Mouse (Mus musculus) cerebellum, adult 11 months (tissue): Measurements from ENCODE around the gene Banp.

Experiments
- DNase-seq: peaks from one replicate; pipeline ENCODE4 v3.0.0; 2022

The Banp gene

DNA sequence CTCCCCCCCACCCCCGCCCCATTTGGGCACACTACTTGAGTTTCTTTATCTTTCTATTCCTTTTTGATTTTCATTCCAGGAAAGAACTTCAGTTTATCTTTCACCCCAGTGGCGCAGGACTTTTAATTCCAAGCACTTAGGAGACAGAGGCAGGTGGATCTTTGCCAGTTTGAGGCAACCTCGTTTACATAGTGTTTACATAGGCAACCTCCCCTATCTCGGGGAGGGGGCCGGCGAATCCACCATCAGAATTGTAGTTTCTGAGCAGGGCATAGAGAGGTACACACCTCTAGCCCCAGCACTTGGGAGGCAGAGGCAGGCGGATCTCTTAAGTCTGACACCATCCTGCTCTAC lies 2.1 kb downstream of the Banp start:
- peak; percentile 44 for DNase-seq

DNA sequence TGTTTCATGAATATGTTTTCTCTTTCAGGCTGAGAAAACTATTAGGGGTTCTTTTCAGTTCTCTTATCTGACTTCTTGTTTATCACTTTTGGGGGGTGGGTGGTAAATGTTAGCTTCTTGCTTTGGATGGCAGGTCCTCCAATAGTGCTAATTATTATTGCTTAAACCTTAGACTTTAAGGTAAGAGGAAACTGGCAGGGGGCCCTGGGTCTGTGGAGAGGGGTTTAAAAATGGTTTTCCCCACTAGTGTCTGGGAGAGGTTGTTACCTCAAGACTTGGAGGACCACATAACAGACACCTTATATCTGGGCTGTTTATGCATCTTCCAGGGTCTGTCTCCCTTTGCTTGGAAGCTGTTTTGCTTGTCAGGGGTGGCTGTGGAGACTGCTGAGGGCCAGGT lies 2.6 kb downstream of the Banp start:
- DNase-seq, result no peak

DNA sequence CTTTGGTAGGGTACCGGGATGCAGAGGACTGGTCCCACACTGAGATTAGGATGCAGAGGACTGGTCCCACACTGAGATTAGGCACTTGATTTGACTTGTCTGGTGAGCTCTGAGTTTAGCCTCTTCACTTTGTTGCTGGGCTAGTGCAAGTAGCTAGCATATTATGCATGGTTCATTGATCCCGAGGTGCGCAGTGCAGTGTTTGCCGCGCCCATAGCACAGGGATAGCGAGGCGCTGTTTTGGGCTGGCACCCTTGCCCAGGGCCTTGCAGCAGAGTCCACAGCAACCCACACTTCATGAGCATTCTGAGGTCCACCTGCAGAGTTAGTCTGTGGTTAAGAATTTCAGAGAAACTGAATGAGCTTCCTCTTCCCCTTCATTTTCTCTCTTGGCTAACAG lies 3.2 kb downstream of the Banp start:
- DNase-seq, result peak; percentile 31

DNA sequence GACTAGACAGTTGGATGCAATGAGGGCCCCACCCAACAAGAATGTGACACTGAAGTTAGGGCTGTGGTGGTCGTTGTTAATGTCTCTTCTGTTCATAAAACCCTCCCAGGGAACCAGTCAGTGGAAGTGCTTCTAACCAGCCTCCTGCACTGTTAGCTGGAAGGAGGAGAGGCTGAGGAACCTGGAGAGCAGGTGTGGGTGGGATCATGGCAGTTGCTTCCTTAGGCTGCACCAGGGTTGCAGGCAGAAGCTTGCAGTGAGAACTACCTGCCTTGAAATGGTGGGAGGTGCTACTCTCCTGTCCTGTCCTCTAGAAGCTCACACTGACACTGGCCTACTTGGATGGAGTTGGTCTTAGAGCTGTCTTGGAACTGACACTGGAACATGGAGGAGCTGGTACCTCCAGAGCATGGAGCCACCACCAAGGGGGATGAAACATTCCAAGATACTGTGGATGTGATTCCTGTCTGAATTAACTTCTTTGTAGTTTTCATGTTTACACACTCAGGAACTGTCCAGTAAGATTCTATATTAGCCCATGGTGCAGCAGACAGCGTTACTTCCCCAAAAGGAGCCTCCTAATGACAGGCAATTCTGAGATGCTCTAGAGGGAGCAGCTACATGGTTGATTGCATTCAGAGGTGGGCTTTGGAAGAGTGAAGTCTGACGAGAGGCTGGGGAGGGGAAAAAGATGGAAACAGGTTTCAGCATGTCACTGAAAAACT lies 4.4 kb downstream of the Banp start:
- no peak for DNase-seq

DNA sequence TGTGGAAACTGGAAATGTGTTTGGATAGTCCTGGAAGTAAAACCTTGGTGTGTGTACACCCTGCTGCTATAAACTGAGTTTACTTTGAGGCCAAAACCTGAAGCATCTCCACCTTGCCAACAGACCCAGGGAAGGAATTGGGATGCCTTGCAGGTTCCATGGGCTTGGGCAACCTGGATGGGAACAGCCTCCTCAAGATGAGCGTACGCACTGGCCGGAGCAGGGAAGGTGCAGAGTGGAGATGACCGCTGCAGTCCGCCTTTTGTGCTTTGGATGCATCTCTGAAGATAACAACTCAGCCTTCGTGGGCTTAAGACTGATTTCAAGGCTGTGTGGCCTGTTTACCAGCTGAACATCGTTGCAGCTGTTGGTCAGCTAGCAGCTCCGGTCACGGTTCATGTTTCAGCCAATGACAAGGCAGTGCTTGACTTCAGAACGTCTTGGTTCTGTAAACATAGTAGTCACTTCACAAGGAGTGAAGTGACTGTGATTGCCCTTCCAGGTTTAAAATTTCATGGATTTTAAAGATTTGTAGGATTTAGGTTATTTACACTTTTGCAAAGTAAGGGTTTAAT lies 5.5 kb downstream of the Banp start:
- no peak for DNase-seq

DNA sequence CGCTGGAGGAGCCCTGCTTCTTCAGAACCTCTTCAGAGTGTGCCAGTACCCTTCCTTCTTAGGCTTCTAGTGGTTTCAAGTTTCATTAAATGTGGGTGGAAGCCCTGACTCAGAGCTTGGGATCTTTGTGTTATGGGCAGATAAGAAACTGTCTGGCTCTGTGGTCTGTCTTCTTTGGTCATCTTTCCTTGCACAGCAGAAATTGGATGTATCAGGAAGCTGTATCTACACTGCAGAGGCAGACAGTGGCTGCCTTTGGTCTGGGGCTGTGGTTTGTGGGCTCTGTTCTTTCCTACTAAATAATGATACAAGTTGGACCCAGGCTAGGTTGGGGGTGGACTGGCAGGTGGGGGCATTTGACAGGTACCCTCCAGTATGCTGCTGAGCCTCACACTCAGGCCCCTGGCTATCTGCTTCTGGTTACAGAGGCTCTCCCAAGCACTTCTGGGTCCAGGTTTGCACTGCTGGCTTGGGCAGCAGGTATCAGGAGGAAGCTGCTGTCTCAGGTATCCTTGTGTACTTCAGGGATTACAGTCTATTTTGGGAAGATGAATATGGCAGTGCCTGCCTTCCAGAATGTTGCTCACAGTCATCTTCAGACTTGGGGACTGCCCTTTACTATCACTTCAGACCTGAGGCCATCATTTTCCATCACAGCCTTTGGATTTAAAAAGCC lies 6.4 kb downstream of the Banp start:
- no peak for DNase-seq

DNA sequence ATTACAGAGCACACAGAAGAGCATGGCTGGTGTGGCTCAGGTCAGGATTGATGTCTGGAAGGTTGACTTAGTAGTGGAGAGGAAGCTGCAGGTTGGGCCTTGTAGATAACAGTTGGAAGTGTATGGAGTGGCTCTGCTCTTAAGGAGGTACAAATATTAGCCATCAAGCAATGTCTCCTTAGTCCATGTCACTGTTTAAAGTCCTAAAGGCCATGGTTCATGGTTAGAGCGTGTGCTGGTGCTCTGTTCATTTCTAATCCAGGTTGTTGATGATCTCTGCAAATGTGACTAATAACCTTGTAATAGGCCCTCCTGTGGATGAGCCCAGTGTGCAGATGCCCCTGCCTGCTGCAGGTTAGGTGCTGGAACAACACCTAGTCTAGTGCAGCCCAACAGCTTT lies 8.8 kb downstream of the Banp start:
- DNase-seq, result no peak

DNA sequence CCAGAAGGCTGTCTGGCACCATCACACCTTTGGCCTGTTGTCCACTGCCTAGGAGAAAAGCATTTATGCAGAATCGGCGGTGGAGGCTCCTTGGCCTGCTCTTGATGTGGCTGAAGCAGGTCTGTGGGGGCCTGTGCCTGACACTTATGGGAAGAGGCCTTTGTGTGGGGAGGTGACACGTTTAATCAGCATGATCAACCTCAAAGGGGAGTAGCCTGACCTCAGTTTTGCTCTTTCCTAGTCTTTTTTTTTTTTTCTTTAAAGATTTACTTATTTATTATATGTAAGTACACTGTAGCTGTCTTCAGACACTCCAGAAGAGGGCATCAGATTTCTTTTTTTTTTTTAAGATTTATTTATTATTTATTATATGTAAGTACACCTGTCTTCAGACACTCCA lies 13.3 kb downstream of the Banp start:
- no peak for DNase-seq

DNA sequence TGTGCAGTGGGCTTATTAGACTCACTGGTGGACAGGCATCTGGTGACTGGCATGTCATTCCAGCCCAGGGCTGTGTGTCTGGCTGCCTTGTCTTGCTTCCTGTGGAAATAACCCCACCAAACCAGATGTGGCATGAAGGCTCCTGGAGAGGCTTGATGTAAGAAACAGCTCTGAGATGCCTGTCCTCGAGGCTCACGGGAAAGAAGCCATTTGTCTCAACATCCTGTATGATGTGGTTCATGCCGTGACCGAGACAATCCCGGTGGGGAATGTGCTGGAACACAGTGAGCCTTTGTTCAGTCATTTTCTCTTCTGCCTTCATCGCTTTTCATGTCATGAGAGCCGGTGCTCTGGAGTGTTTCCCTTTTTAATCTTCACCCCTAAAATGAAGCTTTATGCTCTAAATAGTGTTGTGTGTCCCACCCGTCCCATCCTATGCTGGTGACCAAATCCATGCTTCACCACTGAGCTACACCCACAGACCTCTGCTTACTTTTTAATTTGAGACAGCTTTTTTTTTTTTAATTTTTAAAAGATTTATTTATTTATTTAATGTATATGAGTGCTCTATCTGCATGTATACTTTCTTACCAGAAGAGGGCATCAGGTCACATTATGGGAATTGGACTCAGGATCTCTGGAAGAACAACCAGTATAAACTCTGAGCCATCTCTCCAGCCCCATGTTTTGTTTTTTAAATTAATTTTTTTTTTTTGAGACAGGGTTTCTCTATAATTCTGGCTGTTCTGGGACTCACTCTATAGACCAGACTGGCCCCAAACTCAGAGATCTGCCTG lies 15.4 kb downstream of the Banp start:
- no peak for DNase-seq

DNA sequence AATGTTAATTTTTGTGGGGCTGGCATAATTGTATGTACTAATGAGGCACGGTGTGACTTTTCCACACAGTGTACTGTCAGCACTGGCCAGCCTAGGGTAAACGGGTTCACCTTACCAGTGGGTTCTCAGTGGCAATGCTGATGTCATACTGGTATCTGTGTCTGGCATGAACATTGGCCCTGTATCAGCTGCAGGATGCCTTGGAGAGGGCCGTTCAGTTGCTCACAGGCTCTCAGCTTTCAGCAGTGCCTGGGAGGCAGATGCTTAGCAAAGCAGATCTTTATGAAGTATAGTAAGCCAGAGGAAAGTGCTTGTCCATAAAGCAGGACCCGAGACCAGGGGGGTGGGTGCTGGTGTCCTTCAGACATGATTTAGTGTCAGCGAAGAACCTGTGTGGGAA lies 16.6 kb downstream of the Banp start:
- no peak for DNase-seq

DNA sequence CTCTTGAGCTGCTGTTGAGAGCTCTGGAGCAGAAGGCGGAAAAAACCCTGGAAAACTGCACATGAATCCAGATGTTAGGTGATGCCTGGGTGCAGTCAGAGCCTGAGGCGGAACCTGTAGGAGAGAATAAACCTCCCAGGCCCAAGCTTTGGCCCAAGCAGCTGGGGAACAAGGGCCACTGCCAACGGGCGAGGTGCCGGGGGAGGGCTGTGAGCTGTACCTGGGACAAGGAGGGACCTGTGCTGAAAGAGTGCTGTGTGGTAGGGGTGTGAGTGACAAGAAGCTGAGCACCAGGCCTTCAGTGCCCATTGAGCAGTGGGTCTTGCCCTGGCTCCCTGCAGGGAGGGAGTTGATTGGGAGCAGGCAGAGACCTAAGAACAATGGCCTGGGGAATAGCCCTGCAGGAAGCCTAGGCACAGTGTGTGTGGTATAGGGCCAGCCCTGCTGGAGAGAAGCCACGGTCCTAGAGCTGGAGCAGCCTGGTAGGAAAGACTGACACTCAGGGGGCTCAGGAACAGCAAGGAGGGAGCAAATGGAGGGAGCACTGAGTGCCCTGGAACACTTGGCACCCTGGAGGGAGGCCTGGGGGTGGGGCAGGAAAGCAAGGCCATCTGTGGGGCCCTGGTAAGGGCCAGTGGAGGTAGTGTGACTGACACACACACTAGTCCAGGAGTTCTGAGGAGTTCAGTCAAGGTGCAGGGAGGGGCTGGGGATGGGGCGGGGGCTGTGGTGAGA lies 17.3 kb downstream of the Banp start:
- peak; percentile 29 for DNase-seq

DNA sequence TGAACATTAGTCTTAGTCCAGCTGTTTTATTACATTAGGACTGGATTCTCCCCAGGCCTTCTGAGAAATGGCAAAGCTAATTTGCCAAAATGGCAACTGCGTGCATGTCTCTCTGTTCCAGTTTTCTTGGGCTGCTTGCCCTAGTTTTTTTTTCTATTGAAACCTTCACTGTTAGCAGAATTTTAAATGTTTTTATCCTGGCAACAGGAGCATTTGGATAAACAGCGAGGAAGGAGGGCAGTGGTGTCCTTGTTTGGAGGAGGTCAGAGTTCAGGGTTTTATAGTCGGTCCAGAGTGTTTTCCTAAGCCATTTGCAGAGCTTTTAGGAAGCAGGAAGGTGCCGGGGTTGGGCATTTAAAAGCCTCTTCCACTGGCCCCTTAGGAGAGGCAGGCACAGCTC lies 18.4 kb downstream of the Banp start:
- DNase-seq, result no peak

DNA sequence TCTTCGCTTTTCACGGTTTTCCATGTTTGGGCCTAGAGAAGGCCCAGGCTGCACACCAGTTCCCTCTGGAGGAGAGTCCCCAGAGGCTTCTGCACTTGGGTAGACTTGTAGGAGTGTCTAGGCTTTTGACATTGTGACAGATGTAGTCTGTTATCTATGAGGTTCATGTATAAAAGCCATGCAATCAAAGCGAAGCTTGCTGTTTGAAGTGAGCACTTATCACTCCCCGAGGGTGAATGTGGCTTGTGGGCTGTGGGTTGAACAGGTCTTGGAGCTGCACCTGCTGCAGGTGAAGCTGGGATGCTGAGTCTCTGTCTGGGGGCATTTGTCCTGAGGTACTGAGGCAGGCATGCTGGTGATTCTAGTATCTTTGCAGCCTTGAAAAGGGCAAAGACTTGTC lies 19.0 kb downstream of the Banp start:
- DNase-seq, result no peak

DNA sequence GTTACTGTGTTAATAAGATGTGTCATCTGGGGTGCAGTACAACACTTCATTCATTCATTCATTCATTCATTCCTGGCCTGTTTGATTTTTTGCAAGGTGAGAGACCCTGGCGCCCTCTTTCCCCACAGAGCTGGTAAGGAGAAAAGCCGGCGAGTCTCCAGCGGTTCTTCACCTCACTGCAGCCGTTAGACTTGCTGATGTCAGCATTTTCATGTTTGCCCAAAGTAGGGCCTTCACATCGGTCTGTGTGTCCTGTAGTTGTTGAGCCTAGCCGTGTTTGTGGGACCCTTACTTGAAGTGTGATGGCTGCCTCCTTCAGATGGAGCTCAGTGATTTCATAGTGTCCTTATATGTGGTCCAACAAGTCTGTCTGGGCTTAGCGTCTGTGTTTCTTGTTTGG lies 20.7 kb downstream of the Banp start:
- no peak for DNase-seq

DNA sequence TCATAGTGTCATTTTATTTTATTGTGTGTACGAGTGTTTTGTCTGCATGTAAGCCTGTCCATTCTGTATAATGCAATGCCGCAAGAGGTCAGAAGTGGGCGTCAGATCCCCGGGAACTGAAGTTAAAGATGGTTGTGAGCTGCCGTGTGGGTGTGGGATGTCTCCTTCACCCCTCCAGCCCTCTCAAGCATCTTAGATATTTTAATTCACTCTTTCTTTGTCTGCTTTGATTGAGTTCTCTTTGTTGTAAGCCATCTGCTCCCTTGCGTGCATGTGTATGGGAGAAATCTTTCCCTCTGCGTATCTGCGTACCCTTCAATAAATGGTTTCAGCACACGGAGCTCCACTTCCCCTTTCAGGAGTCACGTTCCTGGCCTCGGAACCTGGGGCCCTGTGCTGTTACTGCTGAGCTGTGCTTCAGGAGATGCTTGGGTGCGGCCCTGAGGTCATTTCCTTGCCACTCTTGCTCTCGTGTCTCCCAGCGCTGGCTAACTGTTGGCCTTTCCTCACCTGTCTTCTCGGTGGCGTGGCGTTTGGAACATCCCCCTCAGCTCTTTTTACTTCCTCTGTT lies 22.0 kb downstream of the Banp start:
- no peak for DNase-seq

DNA sequence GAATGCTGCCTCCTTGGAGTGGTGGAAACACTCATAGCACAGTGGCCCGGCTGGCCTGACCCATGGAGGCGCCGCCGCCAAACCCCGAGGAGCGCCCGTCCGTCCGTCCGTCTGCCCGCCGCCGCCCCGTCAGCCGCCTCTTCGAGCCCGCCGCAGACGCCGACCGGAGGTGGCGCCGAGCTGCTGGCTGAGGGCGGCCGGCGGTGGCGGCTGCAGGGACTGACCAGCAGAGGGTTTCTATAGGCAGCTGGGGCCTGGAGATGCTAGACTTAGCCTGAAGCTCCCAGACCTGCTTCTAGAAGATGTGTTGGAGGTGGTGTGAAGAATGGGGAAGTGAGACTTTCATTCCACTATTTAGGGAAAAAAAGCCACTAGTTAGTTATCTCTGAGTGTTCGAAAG lies 24.4 kb downstream of the Banp start:
- DNase-seq, result no peak

DNA sequence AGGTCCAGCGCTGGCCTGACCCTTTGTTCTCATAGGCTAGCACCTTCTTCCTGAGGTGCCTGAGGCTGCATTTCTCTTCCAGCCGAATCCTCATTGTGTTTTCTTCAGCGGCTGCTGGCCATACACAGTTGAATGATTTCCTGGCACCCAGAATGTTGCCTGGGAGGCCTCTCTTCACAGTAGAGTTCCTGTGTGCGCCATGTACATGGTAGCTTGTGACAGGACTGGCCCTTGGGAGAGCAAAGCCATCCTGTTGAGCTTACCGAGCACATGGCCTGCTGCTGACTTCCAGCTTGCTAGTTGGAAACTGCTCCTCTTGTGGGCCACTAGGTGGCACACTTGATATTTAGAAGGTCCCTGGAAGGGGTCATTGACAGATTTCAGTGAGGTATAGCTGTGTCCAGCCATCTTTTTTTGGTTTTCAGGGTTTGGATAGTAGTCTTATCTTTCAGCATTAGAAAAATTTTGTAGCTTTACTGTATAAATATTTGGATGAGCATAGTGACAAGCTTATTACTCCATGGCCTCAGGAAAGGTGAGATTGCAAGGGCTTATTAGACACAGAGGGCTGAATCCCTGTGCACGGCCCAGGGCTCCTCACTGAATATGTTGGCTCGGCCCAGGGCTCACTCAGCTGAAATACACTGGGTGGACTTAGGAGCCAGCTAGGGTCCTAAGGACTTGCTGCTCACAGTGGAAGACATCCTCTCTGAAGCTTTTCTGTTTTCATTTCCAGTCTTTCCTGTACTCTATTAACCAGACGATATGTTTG lies 28.5 kb downstream of the Banp start:
- DNase-seq, result peak; percentile 46

DNA sequence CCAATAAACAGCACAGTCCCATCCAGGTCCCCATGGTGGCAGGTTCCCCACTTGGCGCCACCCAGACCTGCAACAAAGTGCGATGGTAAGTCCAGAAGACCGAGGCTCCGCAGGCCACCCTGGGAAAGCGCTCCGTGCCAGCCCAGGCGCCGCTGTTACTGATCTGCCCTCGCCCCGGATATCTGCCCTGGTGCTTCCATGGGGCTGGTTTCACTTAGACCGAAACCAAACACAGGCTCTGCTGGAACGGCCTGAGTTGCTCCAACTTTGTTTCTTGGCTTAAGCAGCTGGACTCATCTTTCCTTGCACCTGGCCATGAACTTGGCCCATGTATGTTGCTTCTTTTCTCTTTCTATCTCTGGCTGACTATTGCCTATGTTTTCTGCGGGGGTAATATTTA lies 29.1 kb downstream of the Banp start:
- DNase-seq, result no peak

DNA sequence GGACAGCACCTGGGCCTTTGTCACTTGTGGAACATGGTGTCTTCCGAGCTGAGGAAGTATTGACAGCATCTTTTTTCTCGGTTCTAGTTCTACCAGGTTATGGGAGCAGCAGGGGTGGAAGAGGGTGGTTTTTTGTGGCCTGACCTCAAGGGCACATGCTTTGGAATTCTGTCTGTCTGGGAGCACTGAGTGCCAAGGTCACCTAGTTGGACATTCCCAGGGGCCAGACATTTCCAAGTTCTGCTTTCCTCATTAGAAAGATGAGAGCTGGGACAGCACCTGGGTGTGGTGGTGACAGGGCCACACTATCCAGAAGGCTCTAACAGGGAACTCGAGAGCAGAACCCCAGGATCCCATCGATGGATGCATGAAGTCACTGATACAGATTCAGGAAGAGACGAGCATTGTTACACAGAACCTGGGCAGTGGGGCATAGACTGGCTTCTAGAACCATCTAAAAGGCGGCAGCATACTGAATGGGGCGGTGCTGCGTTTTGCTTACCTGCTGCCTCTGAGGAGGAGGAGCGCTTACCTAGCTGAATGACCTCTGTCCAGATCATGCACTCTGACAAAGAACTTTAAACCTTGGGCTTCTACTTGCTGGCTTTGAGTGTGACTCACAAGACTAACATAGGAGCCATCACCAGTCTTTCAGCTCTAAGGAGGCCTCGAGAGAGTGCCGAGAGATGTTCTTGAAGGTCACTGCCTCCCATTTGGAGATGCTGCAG lies 31.4 kb downstream of the Banp start:
- DNase-seq, result no peak

DNA sequence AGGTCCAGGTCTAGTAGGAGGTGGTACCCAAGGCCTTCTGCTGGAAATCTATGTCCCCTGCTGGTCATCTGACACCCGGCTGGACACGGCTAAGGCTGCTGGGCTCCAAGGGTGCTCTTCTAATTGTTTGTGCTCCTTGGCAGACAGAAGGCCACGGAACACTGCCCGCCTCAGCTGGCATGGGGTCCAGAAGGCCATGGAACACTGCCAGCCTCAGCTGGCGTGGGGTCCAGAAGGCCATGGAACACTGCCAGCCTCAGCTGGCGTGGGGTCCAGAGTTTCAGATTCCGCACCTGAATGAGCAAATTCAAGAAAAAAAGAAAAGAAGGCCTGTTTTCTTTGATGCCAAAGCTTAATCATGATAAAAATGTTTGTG lies 32.0 kb downstream of the Banp start:
- DNase-seq, result no peak

DNA sequence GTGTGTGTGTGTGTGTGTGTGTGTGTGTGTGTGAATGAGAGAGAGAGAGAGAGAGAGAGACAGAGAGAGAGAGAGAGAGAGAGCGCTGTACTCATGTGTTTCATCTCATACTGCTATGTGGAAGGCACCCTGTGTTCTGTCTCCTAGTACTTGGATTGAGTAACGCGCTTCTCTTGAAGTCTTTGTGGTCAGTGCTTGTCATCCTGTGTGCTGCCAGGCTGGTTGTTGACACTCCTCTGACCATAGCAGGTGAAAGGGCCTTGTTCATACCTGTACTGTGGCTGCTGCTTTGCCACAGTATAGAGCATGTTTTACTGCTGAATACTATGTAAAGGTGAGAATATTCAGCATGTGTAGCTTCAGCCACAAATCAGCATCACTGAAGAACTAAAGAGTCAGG lies 36.1 kb downstream of the Banp start:
- DNase-seq, result no peak
